Mouse (Mus musculus) E14TG2a.4 (cell line): Measurements from ENCODE around the gene Krtap15.

ENCODE experiments used
- H3K27me3 ChIP-seq: 2 replicates; pipeline ENCODE4 v1.6.1; 2014; ENCODE audit warnings: low read length, control low read depth; ENCODE audit not compliant: insufficient read depth
- H3K36me3 ChIP-seq: 2 replicates; pipeline ENCODE4 v1.6.1; 2014; ENCODE audit warnings: low read length, control low read depth; ENCODE audit not compliant: insufficient read depth
- H3K4me1 ChIP-seq: replicated peaks from 2 replicates; pipeline ENCODE4 v1.6.1; 2014; ENCODE audit warnings: low read depth, low read length, control low read depth
- H3K4me3 ChIP-seq: replicated peaks from 2 replicates; pipeline ENCODE4 v1.5.1; 2014; ENCODE audit warnings: mild to moderate bottlenecking, low read length
- H3K9me3 ChIP-seq: 2 replicates; pipeline ENCODE4 v1.6.1; 2014; ENCODE audit warnings: low read length, control low read depth
- CTCF ChIP-seq: conservative IDR thresholded peaks from 2 replicates; pipeline ENCODE4 v1.5.1; 2014; ENCODE audit warnings: low read length
- NANOG ChIP-seq: IDR thresholded peaks from 2 replicates; pipeline ENCODE4 v1.6.1; 2014; ENCODE audit warnings: borderline replicate concordance, low read length, mixed read lengths
- POU5F1 ChIP-seq: IDR thresholded peaks from 2 replicates; pipeline ENCODE4 v1.6.1; 2014; ENCODE audit warnings: low read length, borderline replicate concordance

The Krtap15 gene

GRCm38 (mm10) chr16:88848558-88848957 lies 28.5 kb downstream of the Krtap15 start:
- Histone ChIP-seq H3K9me3 (no peaks in the 10 kb centered on the region), H3K27me3 (no peaks in the 10 kb centered on the region), H3K36me3 (no peaks in the 10 kb centered on the region), H3K4me1 (no peaks in the 10 kb centered on the region), H3K4me3 (no peak overlapping the region)
- TF ChIP-seq CTCF (no peak), POU5F1 (no peak), NANOG (no peak)

GRCm38 (mm10) chr16:88851450-88851849 lies 31.4 kb downstream of the Krtap15 start:
- Histone ChIP-seq H3K9me3 (no peaks in the 10 kb centered on the region), H3K4me1 (no peaks in the 10 kb centered on the region), H3K36me3 (no peaks in the 10 kb centered on the region), H3K27me3 (no peaks in the 10 kb centered on the region), H3K4me3 (no peak overlapping the region)
- TF ChIP-seq POU5F1 = no peak
- no peak for TF ChIP-seq NANOG
- peak; percentile 95 for TF ChIP-seq CTCF

GRCm38 (mm10) chr16:88864887-88865407 lies 44.9 kb downstream of the Krtap15 start:
- TF ChIP-seq NANOG (no peak), POU5F1 (no peak), CTCF (no peak)
- Histone ChIP-seq H3K9me3 (no peaks in the 10 kb centered on the region), H3K4me3 (no peak overlapping the region), H3K4me1 (no peaks in the 10 kb centered on the region), H3K36me3 (no peaks in the 10 kb centered on the region), H3K27me3 (no peaks in the 10 kb centered on the region)

GRCm38 (mm10) chr16:88869311-88869710 lies 49.3 kb downstream of the Krtap15 start, which contains the start of gene Krtap19-1:
TSS of gene Krtap19-1 (minus strand) at chr16:88869411.
- TF ChIP-seq CTCF (no peak), NANOG (no peak), POU5F1 (no peak)
- H3K36me3 ChIP-seq = no peaks in the 10 kb centered on the region

GRCm38 (mm10) chr16:88874169-88874568 lies 54.2 kb downstream of the Krtap15 start, which contains the start of gene Krtap19-2:
TSS of gene Krtap19-2 (minus strand) at chr16:88874269.
- Histone ChIP-seq H3K4me3 (no peak within 1 kb of the TSS), H3K9me3 (no peaks in the 10 kb centered on the region), H3K4me1 (no peaks in the 10 kb centered on the region), H3K27me3 (no peaks in the 10 kb centered on the region), H3K36me3 (no peaks in the 10 kb centered on the region)
- TF ChIP-seq CTCF (no peak), NANOG (no peak), POU5F1 (no peak)

More at GRCm38 (mm10) chr16:88869311-88869710, 49.3 kb downstream of the Krtap15 start, which contains the start of gene Krtap19-1:
- Histone ChIP-seq H3K9me3 (no peaks in the 10 kb centered on the region), H3K4me1 (no peaks in the 10 kb centered on the region), H3K27me3 (no peaks in the 10 kb centered on the region), H3K4me3 (no peak within 1 kb of the TSS)

- Histone ChIP-seq H3K4me3 (no peak within 1 kb of the TSS), H3K4me1 (no peaks in the 10 kb centered on the region), H3K27me3 (no peaks in the 10 kb centered on the region), H3K9me3 (no peaks in the 10 kb centered on the region), H3K36me3 (no peaks in the 10 kb centered on the region)
- TF ChIP-seq POU5F1 (no peak), CTCF (no peak), NANOG (no peak)
Measured at GRCm38 (mm10) chr16:88877938-88878337, 57.9 kb downstream of the Krtap15 start, which contains the start of gene Krtap19-3. TSS of gene Krtap19-3 (minus strand) at chr16:88878038.
